Mouse (Mus musculus) lung, postnatal 0 days (tissue): ENCODE measurements around the gene Nos1. TPM values are rescaled to one million over a fixed set of nuclear protein-coding genes. Genes with fewer than 3 reads are reported as not detected.

Source experiments
- ATAC-seq: fragments of 200-750 bp; cut with Nextera tagmentation; 2 replicates; pipeline ENCODE4 v1.8.0; 2017; ENCODE audit warnings: moderate library complexity
- DNase-seq: peaks from one replicate; pipeline ENCODE4 v3.0.0-alpha.2; 2016; ENCODE audit warnings: low spot score
- H3K27ac ChIP-seq: fragments of 300-500 bp; sonication (generic); 2 replicates; pipeline ENCODE4 v1.5.1; 2014; ENCODE audit warnings: antibody characterized with exemption, mild to moderate bottlenecking, low read length, mixed read lengths
- H3K27me3 ChIP-seq: fragments of 300-500 bp; sonication (generic); replicated peaks from 2 replicates; pipeline ENCODE4 v1.6.1; 2014; ENCODE audit warnings: low read length, mixed read lengths; ENCODE audit not compliant: insufficient read depth
- H3K36me3 ChIP-seq: fragments of 300-500 bp; sonication (generic); 2 replicates; pipeline ENCODE4 v1.6.1; 2014; ENCODE audit warnings: low read length, mixed read lengths; ENCODE audit not compliant: insufficient read depth
- H3K4me1 ChIP-seq: fragments of 300-500 bp; sonication (generic); 2 replicates; pipeline ENCODE4 v1.6.1; 2014; ENCODE audit warnings: antibody characterized with exemption, low read depth, low read length, mixed read lengths; ENCODE audit not compliant: insufficient read depth
- H3K4me2 ChIP-seq: fragments of 300-500 bp; sonication (generic); replicated peaks from 2 replicates; pipeline ENCODE4 v1.6.1; 2014; ENCODE audit warnings: low read depth, mild to moderate bottlenecking, low read length, moderate library complexity, mixed read lengths
- H3K4me3 ChIP-seq: fragments of 300-500 bp; sonication (generic); 2 replicates; pipeline ENCODE4 v1.5.1; 2014; ENCODE audit warnings: low read depth, low read length
- H3K9ac ChIP-seq: fragments of 300-500 bp; sonication (generic); replicated peaks from 2 replicates; pipeline ENCODE4 v1.6.1; 2014; ENCODE audit warnings: low read depth, mild to moderate bottlenecking
- H3K9me3 ChIP-seq: fragments of 300-500 bp; sonication (generic); 2 replicates; pipeline ENCODE4 v1.6.1; 2016; ENCODE audit warnings: low read length, mixed read lengths
- CTCF ChIP-seq: IDR thresholded peaks from 2 replicates; pipeline ENCODE4 v1.5.1; 2016; ENCODE audit warnings: antibody characterized with exemption, mild to moderate bottlenecking
- EP300 ChIP-seq: IDR thresholded peaks from 2 replicates; pipeline ENCODE4 v1.6.1; 2016; ENCODE audit warnings: antibody characterized with exemption, mild to moderate bottlenecking, control low read depth
- WGBS: fragments of 180-500 bp; shearing (Covaris S2); extraction: QIAGEN DNeasy Blood & Tissue Kit; methylation state at CpG from one replicate; pipeline ENCODE4 v1.1.7; 2014; 5-methylcytosine and 5-hydroxymethylcytosine counted together
- polyA plus RNA-seq: library from polyadenylated mRNA; unstranded; fragments of >200 nt; fragmentation: Nextera tagmentation; extraction: Ambion mirVana; gene quantifications from 2 replicates; pipeline ENCODE4 v1.2.1, GENCODE M21; 2015

Gene Nos1
- polyA plus RNA-seq, 1 experiment from 2014 or later = 0.05 TPM

DNA sequence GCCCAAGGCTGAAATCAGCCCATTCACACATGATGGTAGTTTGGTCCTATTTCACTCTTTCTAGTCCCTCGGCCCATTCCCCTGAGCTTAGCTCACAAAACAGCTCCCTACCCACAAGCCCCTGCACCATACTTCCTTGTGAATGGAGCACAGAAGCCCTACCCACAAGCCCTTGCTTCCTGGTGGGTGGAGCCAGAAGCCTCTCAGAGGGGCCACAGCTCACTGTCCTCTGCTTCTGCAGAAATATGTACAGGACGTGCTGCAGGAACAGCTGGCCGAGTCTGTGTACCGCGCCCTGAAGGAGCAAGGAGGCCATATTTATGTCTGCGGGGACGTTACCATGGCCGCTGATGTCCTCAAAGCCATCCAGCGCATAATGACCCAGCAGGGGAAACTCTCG is 168.6 kb downstream of the Nos1 start:
- ATAC-seq (no peak), DNase-seq (no peak)
- Histone ChIP-seq H3K27me3 (no peaks in the 10 kb centered on the region), H3K9me3 (no peaks in the 10 kb centered on the region), H3K9ac (no peak overlapping the region), H3K27ac (no peak overlapping the region), H3K4me2 (no peak overlapping the region), H3K36me3 (no peaks in the 10 kb centered on the region), H3K4me1 (no peaks in the 10 kb centered on the region), H3K4me3 (no peak overlapping the region)
- TF ChIP-seq EP300 (no peak), CTCF (no peak)
- WGBS = 70% methylated on average over 10 of the region's 10 CpGs

- no peaks in the 10 kb centered on the region for H3K4me1 ChIP-seq
- H3K36me3 ChIP-seq = no peaks in the 10 kb centered on the region
- no peak overlapping the region for H3K4me2 ChIP-seq
- 78% methylated on average over 12 of the region's 12 CpGs for WGBS
- TF ChIP-seq CTCF (no peak), EP300 (no peak)
- H3K9me3 ChIP-seq = no peaks in the 10 kb centered on the region
- H3K9ac ChIP-seq = no peak overlapping the region
- ATAC-seq = no peak
- H3K27ac ChIP-seq = no peak overlapping the region
- H3K27me3 ChIP-seq = no peaks in the 10 kb centered on the region
- no peak overlapping the region for H3K4me3 ChIP-seq
- no peak for DNase-seq
These were observed 173.1 kb downstream of the Nos1 start for GRCm38 (mm10) chr5:117953893-117954292.

- ATAC-seq (no peak), DNase-seq (no peak)
- no peak overlapping the region for H3K4me3 ChIP-seq
- no peaks in the 10 kb centered on the region for H3K4me1 ChIP-seq
- H3K36me3 ChIP-seq = no peaks in the 10 kb centered on the region
- H3K27me3 ChIP-seq = no peaks in the 10 kb centered on the region
- TF ChIP-seq EP300 (no peak), CTCF (no peak)
- no peak overlapping the region for H3K9ac ChIP-seq
- 69% methylated on average over 1 of the region's 1 CpGs for WGBS
- no peaks in the 10 kb centered on the region for H3K9me3 ChIP-seq
- H3K27ac ChIP-seq = no peak overlapping the region
- H3K4me2 ChIP-seq = no peak overlapping the region
These were observed 173.6 kb downstream of the Nos1 start for GRCm38 (mm10) chr5:117954429-117954828.

GRCm38 (mm10) chr5:117955675-117956420 is 175.0 kb downstream of the Nos1 start:
- DNase-seq (peak; percentile 49), ATAC-seq (no peak)
- TF ChIP-seq EP300 (no peak), CTCF (peak; percentile 70)
- no peak overlapping the region for H3K4me2 ChIP-seq
- no peak overlapping the region for H3K4me3 ChIP-seq
- 17% methylated on average over 10 of the region's 10 CpGs for WGBS
- H3K9ac ChIP-seq = no peak overlapping the region
- no peaks in the 10 kb centered on the region for H3K4me1 ChIP-seq
- H3K9me3 ChIP-seq = no peaks in the 10 kb centered on the region
- H3K36me3 ChIP-seq = no peaks in the 10 kb centered on the region
- no peaks in the 10 kb centered on the region for H3K27me3 ChIP-seq
- H3K27ac ChIP-seq = no peak overlapping the region

- WGBS = 14% methylated on average over 9 of the region's 9 CpGs
- H3K36me3 ChIP-seq = no peaks in the 10 kb centered on the region
These were observed 183.9 kb downstream of the Nos1 start for GRCm38 (mm10) chr5:117964750-117965149.

GRCm38 (mm10) chr5:117966956-117967355 is 186.1 kb downstream of the Nos1 start:
- Histone ChIP-seq H3K36me3 (no peaks in the 10 kb centered on the region), H3K9ac (no peak overlapping the region), H3K27me3 (no peaks in the 10 kb centered on the region), H3K4me3 (no peak overlapping the region), H3K4me1 (no peaks in the 10 kb centered on the region), H3K27ac (no peak overlapping the region), H3K9me3 (no peaks in the 10 kb centered on the region), H3K4me2 (no peak overlapping the region)
- ATAC-seq (no peak), DNase-seq (no peak)
- TF ChIP-seq CTCF (no peak), EP300 (no peak)
- 63% methylated on average over 9 of the region's 9 CpGs for WGBS

More at GRCm38 (mm10) chr5:117964750-117965149, 183.9 kb downstream of the Nos1 start:
- DNase-seq = no peak
- no peak for ATAC-seq
- Histone ChIP-seq H3K27me3 (no peaks in the 10 kb centered on the region), H3K4me3 (no peak overlapping the region), H3K4me1 (no peaks in the 10 kb centered on the region), H3K4me2 (no peak overlapping the region), H3K27ac (no peak overlapping the region), H3K9me3 (no peaks in the 10 kb centered on the region), H3K9ac (no peak overlapping the region)
- TF ChIP-seq CTCF (no peak), EP300 (no peak)
